Mouse (Mus musculus): ENCODE measurements around the gene Ptgfrn. TPM values are rescaled to one million over a fixed set of nuclear protein-coding genes. Genes with fewer than 3 reads are reported as not detected.

Gene Ptgfrn
- polyA plus RNA-seq, 1 experiment from 2014 or later = 2.3 TPM

- ATAC-seq = no peak
- H3K4me3 ChIP-seq (replicated peaks) = no peak overlapping the region
- no peaks in the 10 kb centered on the region for H3K9me3 ChIP-seq
- no peaks in the 10 kb centered on the region for H3K27me3 ChIP-seq
- H3K36me3 ChIP-seq = peaks cover 9% of the 10 kb centered on the region
- H3K9ac ChIP-seq (replicated peaks) = no peak overlapping the region
- no peak overlapping the region for H3K4me2 ChIP-seq (replicated peaks)
- H3K4me1 ChIP-seq (replicated peaks) = peaks cover 10% of the 10 kb centered on the region
- 80% methylated on average over 9 of the region's 9 CpGs for WGBS
- H3K27ac ChIP-seq = no peak overlapping the region
Observed at GRCm38 (mm10) chr3:101049997-101050396, 60.1 kb downstream of the Ptgfrn start.

- no peak overlapping the region for H3K4me2 ChIP-seq (replicated peaks)
- no peak overlapping the region for H3K9ac ChIP-seq (replicated peaks)
- H3K27ac ChIP-seq = no peak overlapping the region
- peaks cover 13% of the 10 kb centered on the region for H3K36me3 ChIP-seq
- no peak overlapping the region for H3K4me3 ChIP-seq (replicated peaks)
- ATAC-seq = no peak
- 80% methylated on average over 2 of the region's 2 CpGs for WGBS
- H3K4me1 ChIP-seq (replicated peaks) = peaks cover 10% of the 10 kb centered on the region
- H3K27me3 ChIP-seq = no peaks in the 10 kb centered on the region
- no peaks in the 10 kb centered on the region for H3K9me3 ChIP-seq
Observed at GRCm38 (mm10) chr3:101048781-101049180, 61.3 kb downstream of the Ptgfrn start.

- Histone ChIP-seq H3K4me2 (replicated peaks) (no peak overlapping the region), H3K4me3 (replicated peaks) (no peak overlapping the region), H3K27me3 (no peaks in the 10 kb centered on the region), H3K4me1 (replicated peaks) (peaks cover 12% of the 10 kb centered on the region), H3K9me3 (no peaks in the 10 kb centered on the region), H3K9ac (replicated peaks) (no peak overlapping the region), H3K36me3 (peaks cover 13% of the 10 kb centered on the region), H3K27ac (no peak overlapping the region)
- 79% methylated on average over 15 of the region's 15 CpGs for WGBS
- ATAC-seq = peak; percentile 24; the same call in 1 of the 2 replicates
Observed at GRCm38 (mm10) chr3:101047586-101048275, 62.3 kb downstream of the Ptgfrn start.

- H3K27ac ChIP-seq = no peak overlapping the region
- no peaks in the 10 kb centered on the region for H3K27me3 ChIP-seq
- H3K4me1 ChIP-seq (replicated peaks) = peaks cover 18% of the 10 kb centered on the region
- no peak overlapping the region for H3K9ac ChIP-seq (replicated peaks)
- no peak overlapping the region for H3K4me3 ChIP-seq (replicated peaks)
- no peak for ATAC-seq
- 96% methylated on average over 15 of the region's 15 CpGs for WGBS
- H3K4me2 ChIP-seq (replicated peaks) = no peak overlapping the region
- H3K36me3 ChIP-seq = peaks cover 13% of the 10 kb centered on the region
- H3K9me3 ChIP-seq = no peaks in the 10 kb centered on the region
Observed at GRCm38 (mm10) chr3:101045431-101045830, 64.6 kb downstream of the Ptgfrn start.

- no peak overlapping the region for H3K27ac ChIP-seq
- ATAC-seq = no peak
Observed at GRCm38 (mm10) chr3:101044686-101045085, 65.4 kb downstream of the Ptgfrn start.

GRCm38 (mm10) chr3:101041997-101042396, 68.1 kb downstream of the Ptgfrn start:
- H3K27me3 ChIP-seq = no peaks in the 10 kb centered on the region
- no peaks in the 10 kb centered on the region for H3K9me3 ChIP-seq
- H3K36me3 ChIP-seq = 0 out of 2 replicates have a peak, but pooled peaks cover 6% of the 10 kb centered on the region
- no peak overlapping the region for H3K4me3 ChIP-seq (replicated peaks)
- 54% methylated on average over 7 of the region's 7 CpGs for WGBS
- H3K27ac ChIP-seq = no peak overlapping the region
- no peak overlapping the region for H3K4me2 ChIP-seq (replicated peaks)
- no peak overlapping the region for H3K9ac ChIP-seq (replicated peaks)
- peaks cover 10% of the 10 kb centered on the region for H3K4me1 ChIP-seq (replicated peaks)
- ATAC-seq = peak; percentile 55; the same call in 1 of the 2 replicates

More at GRCm38 (mm10) chr3:101044686-101045085, 65.4 kb downstream of the Ptgfrn start:
- peaks cover 12% of the 10 kb centered on the region for H3K36me3 ChIP-seq
- no peak overlapping the region for H3K4me2 ChIP-seq (replicated peaks)
- H3K4me1 ChIP-seq (replicated peaks) = peaks cover 18% of the 10 kb centered on the region
- no peaks in the 10 kb centered on the region for H3K9me3 ChIP-seq
- WGBS = 86% methylated on average over 6 of the region's 6 CpGs
- H3K27me3 ChIP-seq = no peaks in the 10 kb centered on the region
- H3K4me3 ChIP-seq (replicated peaks) = no peak overlapping the region
- H3K9ac ChIP-seq (replicated peaks) = no peak overlapping the region

GRCm38 (mm10) chr3:101037984-101038545, 72.0 kb downstream of the Ptgfrn start:
- Histone ChIP-seq H3K27ac (no peak overlapping the region), H3K9me3 (no peaks in the 10 kb centered on the region), H3K9ac (replicated peaks) (no peak overlapping the region), H3K4me2 (replicated peaks) (no peak overlapping the region), H3K4me1 (replicated peaks) (peaks cover 10% of the 10 kb centered on the region), H3K36me3 (no peaks in the 10 kb centered on the region), H3K4me3 (replicated peaks) (no peak overlapping the region), H3K27me3 (no peaks in the 10 kb centered on the region)
- no peak for ATAC-seq
- WGBS = 88% methylated on average over 5 of the region's 5 CpGs

- H3K4me1 ChIP-seq (replicated peaks) = no peaks in the 10 kb centered on the region
- H3K9ac ChIP-seq (replicated peaks) = no peak overlapping the region
- H3K4me3 ChIP-seq (replicated peaks) = no peak overlapping the region
- H3K36me3 ChIP-seq = no peaks in the 10 kb centered on the region
- no peak overlapping the region for H3K4me2 ChIP-seq (replicated peaks)
- no peaks in the 10 kb centered on the region for H3K27me3 ChIP-seq
- H3K27ac ChIP-seq = no peak overlapping the region
- no peak for ATAC-seq
- 95% methylated on average over 2 of the region's 2 CpGs for WGBS
- H3K9me3 ChIP-seq = no peaks in the 10 kb centered on the region
Observed at GRCm38 (mm10) chr3:101036001-101036400, 74.1 kb downstream of the Ptgfrn start.

- H3K4me3 ChIP-seq (replicated peaks) = no peak overlapping the region
- no peak for ATAC-seq
- H3K9me3 ChIP-seq = no peaks in the 10 kb centered on the region
- H3K27me3 ChIP-seq = no peaks in the 10 kb centered on the region
- H3K9ac ChIP-seq (replicated peaks) = no peak overlapping the region
- 95% methylated on average over 9 of the region's 9 CpGs for WGBS
- no peaks in the 10 kb centered on the region for H3K4me1 ChIP-seq (replicated peaks)
- H3K4me2 ChIP-seq (replicated peaks) = no peak overlapping the region
- H3K36me3 ChIP-seq = no peaks in the 10 kb centered on the region
- H3K27ac ChIP-seq = no peak overlapping the region
Observed at GRCm38 (mm10) chr3:101034509-101034908, 75.6 kb downstream of the Ptgfrn start.

GRCm38 (mm10) chr3:101033644-101034043, 76.4 kb downstream of the Ptgfrn start:
- Histone ChIP-seq H3K4me2 (replicated peaks) (no peak overlapping the region), H3K9me3 (no peaks in the 10 kb centered on the region), H3K36me3 (no peaks in the 10 kb centered on the region), H3K4me1 (replicated peaks) (no peaks in the 10 kb centered on the region), H3K27me3 (no peaks in the 10 kb centered on the region), H3K9ac (replicated peaks) (no peak overlapping the region), H3K27ac (no peak overlapping the region), H3K4me3 (replicated peaks) (no peak overlapping the region)
- no peak for ATAC-seq
- 83% methylated on average over 4 of the region's 4 CpGs for WGBS

- ATAC-seq = no peak
- Histone ChIP-seq H3K27ac (no peak overlapping the region), H3K4me2 (replicated peaks) (no peak overlapping the region), H3K4me3 (replicated peaks) (no peak overlapping the region), H3K36me3 (no peaks in the 10 kb centered on the region), H3K9me3 (no peaks in the 10 kb centered on the region), H3K4me1 (replicated peaks) (no peaks in the 10 kb centered on the region), H3K9ac (replicated peaks) (no peak overlapping the region), H3K27me3 (no peaks in the 10 kb centered on the region)
- WGBS = 77% methylated on average over 7 of the region's 7 CpGs
Observed at GRCm38 (mm10) chr3:101031456-101032142, 78.5 kb downstream of the Ptgfrn start.

GRCm38 (mm10) chr3:101030630-101031029, 79.4 kb downstream of the Ptgfrn start:
- no peak overlapping the region for H3K27ac ChIP-seq
- no peak overlapping the region for H3K9ac ChIP-seq (replicated peaks)
- no peaks in the 10 kb centered on the region for H3K4me1 ChIP-seq (replicated peaks)
- WGBS = 96% methylated on average over 1 of the region's 1 CpGs
- H3K27me3 ChIP-seq = no peaks in the 10 kb centered on the region
- ATAC-seq = no peak
- H3K4me3 ChIP-seq (replicated peaks) = no peak overlapping the region
- H3K4me2 ChIP-seq (replicated peaks) = no peak overlapping the region
- no peaks in the 10 kb centered on the region for H3K36me3 ChIP-seq
- H3K9me3 ChIP-seq = no peaks in the 10 kb centered on the region

Data from midbrain, embryonic 13.5 days (tissue).